Mouse (Mus musculus) kidney, embryonic 14.5 days (tissue): ENCODE data around the gene Adat2. TPM values are rescaled to one million over a fixed set of nuclear protein-coding genes. Genes with fewer than 3 reads are reported as not detected.

Source experiments
- ATAC-seq: fragments of 200-750 bp; cut with Nextera tagmentation; 2 replicates; pipeline ENCODE4 v1.8.0; 2017; ENCODE audit warnings: moderate number of reproducible peaks, mild to moderate bottlenecking, moderate TSS enrichment, moderate library complexity; ENCODE audit not compliant: low FRiP score, low TSS enrichment
- H3K27ac ChIP-seq: fragments of 300-500 bp; sonication (generic); 2 replicates; pipeline ENCODE4 v1.5.1; 2014; ENCODE audit warnings: low read depth, mild to moderate bottlenecking, low read length, moderate library complexity, mixed read lengths
- H3K27me3 ChIP-seq: fragments of 300-500 bp; sonication (generic); 2 replicates; pipeline ENCODE4 v1.6.1; 2014; ENCODE audit warnings: mild to moderate bottlenecking, low read length; ENCODE audit not compliant: control insufficient read depth, insufficient read depth
- H3K36me3 ChIP-seq: fragments of 300-500 bp; sonication (generic); 2 replicates; pipeline ENCODE4 v1.6.1; 2014; ENCODE audit warnings: low read length, mixed read lengths; ENCODE audit not compliant: control insufficient read depth, insufficient read depth
- H3K4me1 ChIP-seq: fragments of 300-500 bp; sonication (generic); 2 replicates; pipeline ENCODE4 v1.6.1; 2014; ENCODE audit warnings: low read length, mixed read lengths; ENCODE audit not compliant: control insufficient read depth, insufficient read depth
- H3K4me2 ChIP-seq: fragments of 300-500 bp; sonication (generic); replicated peaks from 2 replicates; pipeline ENCODE4 v1.6.1; 2014; ENCODE audit warnings: low read depth, mild to moderate bottlenecking, low read length
- H3K4me3 ChIP-seq: fragments of 300-500 bp; sonication (generic); 2 replicates; pipeline ENCODE4 v1.5.1; 2014; ENCODE audit warnings: mild to moderate bottlenecking, low read length
- H3K9ac ChIP-seq: fragments of 300-500 bp; sonication (generic); 2 replicates; pipeline ENCODE4 v1.6.1; 2014; ENCODE audit warnings: low read depth, mild to moderate bottlenecking, low read length, moderate library complexity
- H3K9me3 ChIP-seq: fragments of 300-500 bp; sonication (generic); 2 replicates; pipeline ENCODE4 v1.6.1; 2016; ENCODE audit warnings: low read length; ENCODE audit not compliant: control insufficient read depth
- WGBS: fragments of 180-500 bp; shearing (Covaris S2); extraction: QIAGEN DNeasy Blood & Tissue Kit; methylation state at CpG from one replicate; pipeline ENCODE4 v1.1.7; 2014; 5-methylcytosine and 5-hydroxymethylcytosine counted together
- polyA plus RNA-seq: library from polyadenylated mRNA; unstranded; fragments of >200 nt; fragmentation: Nextera tagmentation; extraction: Ambion mirVana; gene quantifications from 2 replicates; pipeline ENCODE4 v1.2.1, GENCODE M21; 2014

Gene Adat2
- 7.5 and 8.5 TPM in 2 replicates for polyA plus RNA-seq

DNA sequence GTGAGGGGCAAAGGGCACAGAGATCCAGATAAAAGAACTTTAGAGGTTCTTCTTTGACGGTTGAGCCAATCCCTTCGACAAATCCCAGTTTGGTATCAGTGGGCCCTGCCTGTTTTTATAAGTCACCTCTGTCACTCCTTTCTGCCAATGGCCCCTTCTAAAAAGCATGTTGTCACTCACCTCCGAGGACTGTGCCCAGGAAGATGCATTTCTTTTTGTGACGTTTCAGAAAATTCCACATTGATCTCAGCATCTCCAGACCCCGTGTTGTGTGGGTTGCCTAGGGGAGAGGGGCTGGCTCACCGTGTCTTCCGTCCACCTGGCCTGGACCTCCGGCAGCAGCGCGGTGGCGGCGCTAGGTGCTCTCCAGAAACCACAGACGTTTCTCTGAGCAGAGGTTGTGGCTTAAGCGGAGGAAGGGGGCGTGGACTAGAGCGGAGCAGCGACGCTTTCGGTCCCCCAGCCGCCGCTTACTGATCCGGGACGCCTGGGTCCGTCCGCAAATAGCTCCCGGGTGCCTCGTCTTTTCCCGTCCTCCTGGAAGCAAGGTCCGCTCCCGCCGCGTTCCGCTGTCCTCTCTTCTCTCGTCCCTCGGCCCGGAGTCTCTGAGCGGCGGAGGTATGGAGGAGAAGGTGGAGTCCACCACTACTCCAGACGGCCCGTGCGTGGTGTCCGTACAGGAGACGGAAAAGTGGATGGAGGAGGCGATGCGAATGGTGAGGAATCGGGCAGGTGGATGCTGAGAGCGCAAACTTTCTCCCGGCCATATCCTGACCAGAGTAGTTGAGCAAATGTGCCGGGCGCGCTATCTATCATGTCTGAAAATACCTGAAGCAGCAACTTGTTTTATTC lies at the start of gene Adat2, which contains the start of gene Pex3:
Gene Adat2 (plus strand): TSS at position 249 of the 852 bp plus-strand sequence.
Gene Pex3 (minus strand): TSS at position 497 of the 852 bp plus-strand sequence.
- H3K9me3 ChIP-seq: no peaks in the 10 kb centered on the region
- H3K27me3 ChIP-seq: no peaks in the 10 kb centered on the region
- peaks cover 10% of the 10 kb centered on the region; the same call in 1 of the 2 replicates for H3K4me1 ChIP-seq
- H3K27ac ChIP-seq: peak within 1 kb of the TSS; percentile 71
- H3K36me3 ChIP-seq: peaks cover 2% of the 10 kb centered on the region; the same call in 1 of the 2 replicates
- peak within 1 kb of the TSS; percentile 76 for H3K4me3 ChIP-seq
- H3K4me2 ChIP-seq: peak within 1 kb of the TSS; percentile 69
- under 1% methylated on average over 50 of the region's 51 CpGs for WGBS
- peak within 1 kb of the TSS; percentile 75 for H3K9ac ChIP-seq
- ATAC-seq: peak; percentile 98

- Histone ChIP-seq H3K27me3 (no peaks in the 10 kb centered on the region), H3K9me3 (no peaks in the 10 kb centered on the region), H3K4me3 (no peak overlapping the region), H3K27ac (no peak overlapping the region), H3K9ac (no peak overlapping the region), H3K36me3 (peaks cover 10% of the 10 kb centered on the region; the same call in 1 of the 2 replicates), H3K4me1 (no peaks in the 10 kb centered on the region), H3K4me2 (no peak overlapping the region)
- ATAC-seq: no peak
- 84% methylated on average over 4 of the region's 4 CpGs for WGBS
Observed at GRCm38 (mm10) chr10:13521857-13522256, 30.8 kb upstream of the Adat2 start.

DNA sequence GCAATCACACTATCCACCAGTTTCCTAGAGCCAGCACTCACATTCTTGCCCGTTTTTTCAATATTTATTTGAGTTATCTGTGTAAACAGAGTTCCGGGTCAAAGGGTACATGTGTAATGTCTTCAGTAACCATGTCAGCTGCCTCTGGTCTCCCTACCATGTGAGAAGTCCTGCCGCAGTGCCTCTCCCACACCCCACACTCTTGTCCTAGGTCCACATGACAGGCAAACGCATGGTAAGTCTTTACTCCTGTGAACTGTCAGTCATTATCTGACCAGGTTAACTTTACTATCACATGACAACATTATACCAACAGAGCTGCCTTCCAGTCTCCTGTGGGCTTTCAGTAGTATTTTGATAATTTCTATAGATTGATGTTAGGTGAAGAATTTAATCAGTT lies 24.5 kb upstream of the Adat2 start:
- Histone ChIP-seq H3K27me3 (no peaks in the 10 kb centered on the region), H3K9me3 (no peaks in the 10 kb centered on the region), H3K36me3 (peaks cover 43% of the 10 kb centered on the region), H3K4me3 (no peak overlapping the region), H3K4me1 (no peaks in the 10 kb centered on the region), H3K27ac (no peak overlapping the region), H3K4me2 (no peak overlapping the region), H3K9ac (no peak overlapping the region)
- no peak for ATAC-seq
- 80% methylated on average over 4 of the region's 4 CpGs for WGBS

- no peak for ATAC-seq
- 90% methylated on average over 3 of the region's 3 CpGs for WGBS
- H3K27ac ChIP-seq: no peak overlapping the region
- H3K4me3 ChIP-seq: no peak overlapping the region
- no peaks in the 10 kb centered on the region for H3K27me3 ChIP-seq
- no peak overlapping the region for H3K4me2 ChIP-seq
- H3K36me3 ChIP-seq: peaks cover 49% of the 10 kb centered on the region
- no peak overlapping the region for H3K9ac ChIP-seq
- no peaks in the 10 kb centered on the region for H3K4me1 ChIP-seq
- no peaks in the 10 kb centered on the region for H3K9me3 ChIP-seq
Observed at GRCm38 (mm10) chr10:13534751-13535150, 17.9 kb upstream of the Adat2 start.

DNA sequence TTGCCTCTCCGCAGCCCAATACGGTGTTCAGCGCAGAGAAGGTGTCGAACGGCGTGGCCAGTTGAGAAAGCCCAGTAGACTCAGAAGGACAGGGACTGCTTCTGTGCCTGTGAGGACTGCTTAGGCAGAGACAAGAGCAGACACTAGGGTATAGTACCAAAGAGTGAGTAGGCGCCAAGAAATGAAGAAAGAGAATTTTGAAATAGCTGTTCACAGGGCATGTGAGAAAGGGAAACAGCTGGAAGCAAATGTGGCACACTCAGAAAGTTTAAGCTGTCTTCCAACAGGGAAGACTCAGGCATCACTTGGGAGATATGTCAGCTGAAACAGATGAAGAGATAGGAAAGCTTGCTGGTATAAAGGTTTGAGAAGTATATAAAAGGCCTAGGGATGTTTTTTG lies 16.0 kb upstream of the Adat2 start:
- 94% methylated on average over 7 of the region's 7 CpGs for WGBS
- no peak overlapping the region for H3K4me2 ChIP-seq
- no peak overlapping the region for H3K4me3 ChIP-seq
- H3K4me1 ChIP-seq: no peaks in the 10 kb centered on the region
- no peak overlapping the region for H3K9ac ChIP-seq
- H3K27ac ChIP-seq: no peak overlapping the region
- no peaks in the 10 kb centered on the region for H3K9me3 ChIP-seq
- no peak for ATAC-seq
- H3K27me3 ChIP-seq: no peaks in the 10 kb centered on the region
- peaks cover 38% of the 10 kb centered on the region for H3K36me3 ChIP-seq

- Histone ChIP-seq H3K9me3 (no peaks in the 10 kb centered on the region), H3K9ac (no peak overlapping the region), H3K36me3 (peaks cover 30% of the 10 kb centered on the region), H3K27me3 (no peaks in the 10 kb centered on the region), H3K27ac (no peak overlapping the region), H3K4me1 (no peaks in the 10 kb centered on the region), H3K4me2 (no peak overlapping the region), H3K4me3 (no peak overlapping the region)
- 93% methylated on average over 7 of the region's 7 CpGs for WGBS
- ATAC-seq: no peak
Observed at GRCm38 (mm10) chr10:13539769-13540333, 12.8 kb upstream of the Adat2 start.

DNA sequence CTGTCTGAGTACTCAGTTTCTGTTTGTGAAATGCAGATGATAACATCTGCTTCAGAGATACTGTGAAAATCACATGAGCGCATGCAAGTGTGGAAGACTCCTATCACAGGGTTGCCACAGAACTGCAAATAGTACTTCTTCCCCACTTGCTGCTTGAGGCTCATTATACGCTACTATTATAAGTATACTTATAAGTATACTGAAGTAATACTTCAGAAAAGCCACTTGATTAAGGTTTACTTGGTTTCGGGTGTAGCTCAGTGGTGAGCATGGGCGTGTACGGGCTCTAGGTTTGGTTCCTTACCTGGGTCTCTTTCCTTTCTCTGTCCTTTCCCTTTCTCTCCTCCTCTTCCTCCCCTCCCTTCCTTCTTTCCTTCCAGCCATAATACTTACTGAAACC lies 11.0 kb upstream of the Adat2 start:
- no peak overlapping the region for H3K4me2 ChIP-seq
- no peak for ATAC-seq
- H3K27me3 ChIP-seq: no peaks in the 10 kb centered on the region
- H3K4me1 ChIP-seq: no peaks in the 10 kb centered on the region
- H3K27ac ChIP-seq: no peak overlapping the region
- H3K9ac ChIP-seq: no peak overlapping the region
- H3K36me3 ChIP-seq: peaks cover 25% of the 10 kb centered on the region; the same call in 1 of the 2 replicates
- H3K4me3 ChIP-seq: no peak overlapping the region
- WGBS: 94% methylated on average over 5 of the region's 5 CpGs
- H3K9me3 ChIP-seq: no peaks in the 10 kb centered on the region

DNA sequence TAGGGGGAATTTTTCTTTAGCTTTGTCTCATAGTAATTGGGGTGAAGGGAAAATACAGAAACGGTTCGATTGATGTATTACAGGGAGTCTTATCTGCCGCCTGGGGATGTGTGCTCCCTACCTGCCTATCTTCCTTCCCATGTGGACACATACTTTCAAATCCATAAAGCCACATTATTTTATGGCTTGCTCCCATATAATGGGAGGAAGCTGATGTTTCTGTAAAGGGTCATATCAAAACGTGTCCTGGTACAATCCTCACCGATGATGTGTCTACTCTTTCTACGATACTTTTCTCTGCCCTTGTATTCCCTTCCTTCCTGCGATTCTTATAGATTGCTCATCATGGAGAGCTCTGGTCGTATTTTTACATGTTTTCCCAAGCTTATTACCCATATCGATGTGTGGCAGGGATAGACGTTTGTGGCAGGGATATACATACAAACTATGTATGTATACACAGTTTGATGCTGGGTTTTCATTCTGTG lies 848 bp downstream of the Adat2 start:
- Histone ChIP-seq H3K27ac (peak overlapping the region; percentile 71; the same call in 1 of the 2 replicates), H3K27me3 (no peaks in the 10 kb centered on the region), H3K36me3 (peaks cover 2% of the 10 kb centered on the region; the same call in 1 of the 2 replicates), H3K4me1 (peaks cover 10% of the 10 kb centered on the region; the same call in 1 of the 2 replicates), H3K9ac (peak overlapping the region; percentile 75), H3K9me3 (no peaks in the 10 kb centered on the region), H3K4me3 (peak overlapping the region; percentile 76), H3K4me2 (peak overlapping the region; percentile 69)
- WGBS: 24% methylated on average over 10 of the region's 10 CpGs
- peak; percentile 38; the same call in 1 of the 2 replicates for ATAC-seq

- Histone ChIP-seq H3K27me3 (no peaks in the 10 kb centered on the region), H3K4me1 (peaks cover 10% of the 10 kb centered on the region; the same call in 1 of the 2 replicates), H3K4me2 (no peak overlapping the region), H3K27ac (no peak overlapping the region), H3K36me3 (peaks cover 2% of the 10 kb centered on the region; the same call in 1 of the 2 replicates), H3K9me3 (no peaks in the 10 kb centered on the region), H3K4me3 (no peak overlapping the region), H3K9ac (no peak overlapping the region)
- WGBS: 91% methylated on average over 1 of the region's 1 CpGs
- ATAC-seq: no peak
Observed at GRCm38 (mm10) chr10:13554316-13554715, 1.6 kb downstream of the Adat2 start.
